Mouse (Mus musculus): ENCODE results near the gene Scd3.

DNA sequence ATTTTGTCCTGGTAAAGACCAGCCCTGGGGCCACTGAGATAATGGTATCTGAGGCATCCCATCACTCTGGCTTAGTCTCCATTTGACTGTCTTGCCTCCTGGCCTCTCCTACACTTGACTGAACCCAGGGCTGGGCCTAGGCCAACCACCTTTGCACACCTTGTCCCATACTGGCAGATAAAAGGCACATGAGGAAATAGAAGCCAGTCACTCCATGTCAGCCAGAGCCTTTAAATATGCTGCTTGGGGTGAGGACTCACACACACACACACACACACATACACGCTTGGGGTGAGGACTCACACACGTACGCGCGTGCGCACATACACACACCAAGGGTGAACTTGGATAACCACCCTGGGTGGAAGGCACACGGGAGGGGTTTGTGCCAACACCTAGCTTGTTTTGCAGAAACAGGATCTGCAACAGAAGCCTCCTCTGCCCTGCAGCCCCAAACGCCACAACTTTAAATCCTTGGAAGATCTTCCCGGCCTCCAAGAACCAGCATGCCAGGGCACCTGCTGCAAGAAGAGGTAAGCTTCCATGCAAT lies at the start of gene Scd3:
- TF ChIP-seq CTCF (IDR thresholded peaks at IDR 0.05; ENCODE audit: low read depth): no peak
- no peak for TF ChIP-seq EP300 (IDR thresholded peaks at IDR 0.05; ENCODE audit: low read depth)

All from heart, postnatal 0 days (tissue).